Mouse (Mus musculus) heart, postnatal 0 days (tissue): ENCODE measurements around the gene Spats2l.

Experiments
- CTCF ChIP-seq: IDR thresholded peaks from 2 replicates; pipeline ENCODE4 v1.5.1; 2016; ENCODE audit warnings: antibody characterized with exemption, control low read depth, low read depth
- EP300 ChIP-seq: IDR thresholded peaks from 2 replicates; pipeline ENCODE4 v1.6.1; 2016; ENCODE audit warnings: antibody characterized with exemption, low read depth

DNA sequence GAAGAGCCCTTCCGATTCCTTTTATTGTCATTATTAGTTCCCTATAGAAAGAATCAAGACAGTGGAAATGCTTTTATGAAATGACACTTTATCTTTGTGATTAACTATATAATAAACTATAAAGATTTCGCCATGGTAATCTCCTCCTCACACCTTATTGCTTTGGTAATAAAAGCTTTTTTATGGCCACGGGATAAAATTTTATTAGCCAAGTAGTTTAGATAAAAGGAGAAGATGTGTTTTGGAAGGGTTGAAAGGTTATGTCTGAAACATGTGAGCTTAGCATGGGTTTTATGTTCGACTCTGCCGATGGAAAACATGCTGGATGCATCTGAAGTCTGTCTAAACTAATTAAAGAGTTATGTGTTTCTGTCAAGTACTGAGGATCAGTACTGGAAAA, 143.4 kb downstream of the Spats2l start:
- TF ChIP-seq CTCF, result no peak
- TF ChIP-seq EP300, result no peak
